Mouse (Mus musculus): ENCODE results near the gene Exosc1. TPM values are rescaled to one million over a fixed set of nuclear protein-coding genes. Genes with fewer than 3 reads are reported as not detected.

Exosc1 gene
- polyA plus RNA-seq, 1 experiment from 2014 or later: 57.4 TPM

DNA sequence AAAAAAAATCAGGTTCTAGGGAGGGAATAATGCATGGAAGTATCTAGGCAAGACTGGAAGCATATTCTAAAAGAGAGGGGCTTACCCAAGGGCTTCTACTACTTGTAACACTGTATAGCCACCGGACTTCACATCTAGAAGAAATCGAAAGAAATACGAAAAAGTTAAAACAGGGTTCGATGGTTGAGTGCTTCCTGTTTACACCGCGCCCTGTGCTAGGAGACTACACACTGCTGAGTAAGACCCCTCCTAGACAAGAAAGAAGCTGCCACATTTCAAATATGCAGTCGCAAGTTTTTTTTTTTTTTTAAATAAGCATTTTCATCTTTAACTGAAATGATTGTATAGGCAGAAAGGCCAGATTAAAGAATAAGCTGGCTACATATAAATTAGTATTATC is 36.4 kb upstream of the Exosc1 start:
- Histone ChIP-seq H3K9me3 (ENCODE audit: control insufficient read depth, low read length) (no peaks in the 10 kb centered on the region), H3K9ac (replicated peaks; ENCODE audit: low read length) (no peak overlapping the region), H3K4me1 (ENCODE audit: control insufficient read depth, insufficient read depth, low read length) (peaks cover 3% of the 10 kb centered on the region; the same call in 1 of the 2 replicates), H3K4me3 (replicated peaks; ENCODE audit: low read depth, low read length) (no peak overlapping the region), H3K4me2 (ENCODE audit: low read length) (no peak overlapping the region), H3K27ac (replicated peaks; ENCODE audit: low read depth, low read length) (no peak overlapping the region), H3K27me3 (ENCODE audit: control insufficient read depth, insufficient read depth, low read length) (no peaks in the 10 kb centered on the region), H3K36me3 (ENCODE audit: control insufficient read depth, insufficient read depth, low read length) (peaks cover 45% of the 10 kb centered on the region)
- ATAC-seq (ENCODE audit: low FRiP score, low TSS enrichment) (no peak), DNase-seq (no peak)
- 99% methylated on average over 7 of the region's 7 CpGs for WGBS

DNA sequence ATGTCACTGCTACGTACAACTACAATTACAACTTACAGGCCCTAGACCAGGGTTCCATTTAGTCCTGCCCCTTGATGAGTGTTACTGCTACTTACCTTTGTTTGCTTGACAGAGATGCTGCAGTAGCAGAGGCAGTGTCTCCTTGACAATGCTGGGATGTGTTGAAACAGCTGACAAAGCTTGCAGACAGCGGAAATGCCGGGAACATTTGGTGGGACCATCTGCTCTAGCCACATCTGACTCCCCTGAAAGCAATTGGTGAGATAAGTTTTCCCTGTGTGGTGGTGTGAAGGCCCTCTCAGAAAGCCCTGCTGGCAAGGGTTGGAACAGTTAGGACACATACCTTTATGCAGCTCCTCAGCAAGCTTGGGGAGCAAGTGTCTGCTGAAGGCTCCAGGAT is 20.4 kb upstream of the Exosc1 start:
- DNase-seq: no peak
- Histone ChIP-seq H3K9ac (replicated peaks; ENCODE audit: low read length) (no peak overlapping the region), H3K4me1 (ENCODE audit: control insufficient read depth, insufficient read depth, low read length) (no peaks in the 10 kb centered on the region), H3K27ac (replicated peaks; ENCODE audit: low read depth, low read length) (no peak overlapping the region), H3K36me3 (ENCODE audit: control insufficient read depth, insufficient read depth, low read length) (peaks cover 93% of the 10 kb centered on the region), H3K4me2 (ENCODE audit: low read length) (no peak overlapping the region), H3K9me3 (ENCODE audit: control insufficient read depth, low read length) (no peaks in the 10 kb centered on the region), H3K4me3 (replicated peaks; ENCODE audit: low read depth, low read length) (no peak overlapping the region), H3K27me3 (ENCODE audit: control insufficient read depth, insufficient read depth, low read length) (no peaks in the 10 kb centered on the region)
- WGBS: 97% methylated on average over 3 of the region's 3 CpGs
- ATAC-seq (ENCODE audit: low FRiP score, low TSS enrichment): no peak

DNA sequence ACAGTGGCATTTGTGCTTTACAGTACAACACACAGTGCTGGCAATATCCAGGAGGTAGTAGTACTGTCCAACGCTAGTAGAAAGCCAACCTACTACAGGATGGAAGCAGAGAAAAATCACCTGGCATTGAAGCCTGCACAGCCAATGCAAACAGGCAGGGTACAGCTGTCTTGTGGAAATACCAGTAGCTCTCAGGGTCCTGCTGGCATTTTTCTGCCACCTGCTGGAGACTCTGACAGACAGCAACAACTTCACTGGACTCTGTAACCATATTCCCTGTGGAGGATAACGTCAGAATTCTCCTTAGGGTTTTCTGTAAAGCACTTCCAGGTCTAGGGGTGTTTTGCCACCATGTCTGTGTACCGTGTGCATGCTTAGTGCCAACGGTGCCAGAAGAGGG is 19.1 kb upstream of the Exosc1 start:
- H3K9ac ChIP-seq (replicated peaks; ENCODE audit: low read length): no peak overlapping the region
- WGBS: 84% methylated on average over 4 of the region's 4 CpGs
- DNase-seq (peak; percentile 44), ATAC-seq (ENCODE audit: low FRiP score, low TSS enrichment) (no peak)
- H3K27ac ChIP-seq (replicated peaks; ENCODE audit: low read depth, low read length): no peak overlapping the region
- H3K4me2 ChIP-seq (ENCODE audit: low read length): no peak overlapping the region
- no peaks in the 10 kb centered on the region for H3K9me3 ChIP-seq (ENCODE audit: control insufficient read depth, low read length)
- no peaks in the 10 kb centered on the region for H3K4me1 ChIP-seq (ENCODE audit: control insufficient read depth, insufficient read depth, low read length)
- peaks cover 93% of the 10 kb centered on the region for H3K36me3 ChIP-seq (ENCODE audit: control insufficient read depth, insufficient read depth, low read length)
- H3K27me3 ChIP-seq (ENCODE audit: control insufficient read depth, insufficient read depth, low read length): no peaks in the 10 kb centered on the region
- no peak overlapping the region for H3K4me3 ChIP-seq (replicated peaks; ENCODE audit: low read depth, low read length)

DNA sequence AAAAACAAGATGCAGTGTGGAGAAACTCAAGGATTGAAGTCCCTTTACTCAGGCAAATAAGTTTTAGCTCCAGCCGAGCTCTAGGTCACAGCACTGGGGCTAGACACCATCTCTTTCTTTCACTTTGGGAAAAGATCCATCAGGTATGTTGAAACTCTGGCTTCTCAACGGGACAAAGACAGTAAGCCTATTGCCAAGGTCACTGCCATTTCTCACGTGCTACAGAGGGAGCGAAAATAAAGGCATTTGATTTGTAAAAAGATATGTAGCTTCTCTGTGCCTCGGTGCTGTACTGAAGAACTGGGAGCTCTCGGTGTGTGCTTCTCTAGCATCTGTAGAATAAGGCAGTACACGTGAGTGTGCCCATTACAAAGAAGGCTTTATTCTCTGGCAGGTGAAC is 10.6 kb upstream of the Exosc1 start:
- Histone ChIP-seq H3K9ac (replicated peaks; ENCODE audit: low read length) (no peak overlapping the region), H3K9me3 (ENCODE audit: control insufficient read depth, low read length) (no peaks in the 10 kb centered on the region), H3K36me3 (ENCODE audit: control insufficient read depth, insufficient read depth, low read length) (peaks cover 93% of the 10 kb centered on the region), H3K27ac (replicated peaks; ENCODE audit: low read depth, low read length) (no peak overlapping the region), H3K4me3 (replicated peaks; ENCODE audit: low read depth, low read length) (no peak overlapping the region), H3K4me2 (ENCODE audit: low read length) (no peak overlapping the region), H3K27me3 (ENCODE audit: control insufficient read depth, insufficient read depth, low read length) (no peaks in the 10 kb centered on the region), H3K4me1 (ENCODE audit: control insufficient read depth, insufficient read depth, low read length) (no peaks in the 10 kb centered on the region)
- ATAC-seq (ENCODE audit: low FRiP score, low TSS enrichment): no peak
- 92% methylated on average over 7 of the region's 7 CpGs for WGBS
- no peak for DNase-seq

DNA sequence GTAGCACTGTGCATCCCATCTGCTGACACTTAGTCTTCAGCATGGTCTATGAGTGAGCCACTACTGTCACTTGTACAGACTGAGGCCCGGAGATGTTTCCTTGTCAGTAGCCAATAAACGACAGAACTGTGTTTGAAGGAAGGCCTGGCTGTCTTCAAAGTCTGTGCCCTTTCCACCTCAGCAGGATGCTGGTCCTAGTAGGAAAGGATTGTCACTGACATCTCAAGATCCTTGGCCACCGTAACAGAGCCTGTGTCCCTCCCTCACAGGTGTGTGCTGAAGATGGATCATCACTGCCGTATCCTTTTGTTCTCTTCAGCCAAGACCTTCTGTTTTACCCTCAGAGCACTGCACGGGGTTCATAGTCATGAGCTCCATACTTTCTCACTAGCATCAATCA is 5.3 kb upstream of the Exosc1 start:
- H3K4me2 ChIP-seq (ENCODE audit: low read length): no peak overlapping the region
- no peaks in the 10 kb centered on the region for H3K27me3 ChIP-seq (ENCODE audit: control insufficient read depth, insufficient read depth, low read length)
- H3K36me3 ChIP-seq (ENCODE audit: control insufficient read depth, insufficient read depth, low read length): peaks cover 61% of the 10 kb centered on the region
- DNase-seq (no peak), ATAC-seq (ENCODE audit: low FRiP score, low TSS enrichment) (no peak)
- peaks cover 9% of the 10 kb centered on the region for H3K4me1 ChIP-seq (ENCODE audit: control insufficient read depth, insufficient read depth, low read length)
- WGBS: 97% methylated on average over 5 of the region's 5 CpGs
- no peaks in the 10 kb centered on the region for H3K9me3 ChIP-seq (ENCODE audit: control insufficient read depth, low read length)
- H3K27ac ChIP-seq (replicated peaks; ENCODE audit: low read depth, low read length): no peak overlapping the region
- H3K4me3 ChIP-seq (replicated peaks; ENCODE audit: low read depth, low read length): no peak overlapping the region
- no peak overlapping the region for H3K9ac ChIP-seq (replicated peaks; ENCODE audit: low read length)

DNA sequence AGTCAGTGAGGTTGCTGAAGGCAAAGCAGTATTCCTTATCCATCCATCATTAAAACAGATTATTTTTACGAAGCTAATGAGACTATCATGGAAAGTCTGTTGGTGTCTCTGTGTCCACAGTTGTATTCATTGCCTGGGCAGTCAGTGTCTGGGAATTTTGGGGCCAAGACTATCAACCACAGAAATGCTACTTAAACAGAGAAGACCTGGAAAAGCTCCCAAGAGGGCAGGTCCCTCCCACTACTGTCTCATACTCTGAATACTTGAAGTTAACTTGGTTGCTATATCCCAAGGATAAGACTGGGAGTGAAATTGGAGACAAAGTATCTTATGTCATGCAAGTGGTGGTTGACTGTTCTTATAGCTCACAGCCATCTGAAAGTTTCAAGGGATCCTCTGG is 2.7 kb upstream of the Exosc1 start:
- DNase-seq (no peak), ATAC-seq (ENCODE audit: low FRiP score, low TSS enrichment) (no peak)
- Histone ChIP-seq H3K9ac (replicated peaks; ENCODE audit: low read length) (no peak overlapping the region), H3K27me3 (ENCODE audit: control insufficient read depth, insufficient read depth, low read length) (no peaks in the 10 kb centered on the region), H3K4me1 (ENCODE audit: control insufficient read depth, insufficient read depth, low read length) (peaks cover 14% of the 10 kb centered on the region), H3K4me2 (ENCODE audit: low read length) (no peak overlapping the region), H3K36me3 (ENCODE audit: control insufficient read depth, insufficient read depth, low read length) (peaks cover 38% of the 10 kb centered on the region), H3K27ac (replicated peaks; ENCODE audit: low read depth, low read length) (no peak overlapping the region), H3K9me3 (ENCODE audit: control insufficient read depth, low read length) (no peaks in the 10 kb centered on the region), H3K4me3 (replicated peaks; ENCODE audit: low read depth, low read length) (no peak overlapping the region)
- 98% methylated on average over 1 of the region's 1 CpGs for WGBS

DNA sequence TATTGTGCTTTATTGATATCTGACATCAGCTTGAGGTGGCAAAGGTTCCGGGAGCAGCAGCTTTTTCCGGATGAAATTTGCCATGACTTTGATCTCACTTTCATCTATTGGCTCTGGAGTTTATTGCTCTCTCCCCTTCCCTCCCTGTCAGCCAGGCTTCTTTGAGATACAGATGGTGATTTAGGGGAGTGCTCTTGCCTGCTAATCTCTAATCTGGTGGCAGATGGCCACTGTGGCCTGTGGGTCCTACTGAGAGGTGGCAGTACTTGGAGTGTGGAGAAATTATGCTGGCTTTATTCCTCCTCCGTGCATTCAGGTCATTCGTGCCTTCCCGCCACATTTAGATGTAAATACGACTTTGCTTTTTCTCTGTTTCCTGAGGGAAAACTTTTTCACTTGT is 901 bp upstream of the Exosc1 start:
- 22% methylated on average over 6 of the region's 6 CpGs for WGBS
- H3K27me3 ChIP-seq (ENCODE audit: control insufficient read depth, insufficient read depth, low read length): no peaks in the 10 kb centered on the region
- H3K4me2 ChIP-seq (ENCODE audit: low read length): peak overlapping the region; percentile 85
- H3K4me1 ChIP-seq (ENCODE audit: control insufficient read depth, insufficient read depth, low read length): peaks cover 14% of the 10 kb centered on the region
- peak overlapping the region; percentile 88 for H3K4me3 ChIP-seq (replicated peaks; ENCODE audit: low read depth, low read length)
- DNase-seq: peak; percentile 13
- H3K9ac ChIP-seq (replicated peaks; ENCODE audit: low read length): peak overlapping the region; percentile 75
- no peaks in the 10 kb centered on the region for H3K9me3 ChIP-seq (ENCODE audit: control insufficient read depth, low read length)
- ATAC-seq (ENCODE audit: low FRiP score, low TSS enrichment): no peak
- peaks cover 28% of the 10 kb centered on the region for H3K36me3 ChIP-seq (ENCODE audit: control insufficient read depth, insufficient read depth, low read length)
- no peak overlapping the region; the same call in 1 of the 2 replicates for H3K27ac ChIP-seq (replicated peaks; ENCODE audit: low read depth, low read length)

DNA sequence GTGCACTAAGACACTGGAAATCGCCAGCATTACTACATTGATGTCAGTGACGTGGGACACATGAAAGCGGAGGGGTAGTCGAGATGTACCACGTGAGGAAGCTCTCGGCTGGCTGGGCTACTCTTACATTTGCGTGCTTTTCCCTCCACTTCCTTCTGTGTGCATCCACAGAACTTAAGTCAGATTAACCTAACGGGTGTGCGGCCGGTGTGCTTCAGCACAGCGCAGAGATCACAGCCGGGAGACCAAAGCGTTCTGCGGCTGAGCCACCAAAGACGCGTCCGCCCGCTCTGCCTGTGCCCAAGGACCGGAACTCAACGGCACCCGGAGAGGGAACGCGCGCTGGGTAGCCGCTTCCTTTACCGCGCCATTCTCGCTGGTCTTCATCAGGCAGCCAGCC is 537 bp downstream of the Exosc1 start:
- peak overlapping the region; percentile 91 for H3K4me2 ChIP-seq (ENCODE audit: low read length)
- no peak for DNase-seq
- H3K27ac ChIP-seq (replicated peaks; ENCODE audit: low read depth, low read length): peak overlapping the region; percentile 55
- peak; percentile 6; the same call in 1 of the 2 replicates for ATAC-seq (ENCODE audit: low FRiP score, low TSS enrichment)
- peaks cover 14% of the 10 kb centered on the region for H3K4me1 ChIP-seq (ENCODE audit: control insufficient read depth, insufficient read depth, low read length)
- no peaks in the 10 kb centered on the region for H3K27me3 ChIP-seq (ENCODE audit: control insufficient read depth, insufficient read depth, low read length)
- peaks cover 28% of the 10 kb centered on the region for H3K36me3 ChIP-seq (ENCODE audit: control insufficient read depth, insufficient read depth, low read length)
- WGBS: under 1% methylated on average over 28 of the region's 28 CpGs
- H3K9ac ChIP-seq (replicated peaks; ENCODE audit: low read length): peak overlapping the region; percentile 75
- H3K4me3 ChIP-seq (replicated peaks; ENCODE audit: low read depth, low read length): peak overlapping the region; percentile 88
- H3K9me3 ChIP-seq (ENCODE audit: control insufficient read depth, low read length): no peaks in the 10 kb centered on the region

DNA sequence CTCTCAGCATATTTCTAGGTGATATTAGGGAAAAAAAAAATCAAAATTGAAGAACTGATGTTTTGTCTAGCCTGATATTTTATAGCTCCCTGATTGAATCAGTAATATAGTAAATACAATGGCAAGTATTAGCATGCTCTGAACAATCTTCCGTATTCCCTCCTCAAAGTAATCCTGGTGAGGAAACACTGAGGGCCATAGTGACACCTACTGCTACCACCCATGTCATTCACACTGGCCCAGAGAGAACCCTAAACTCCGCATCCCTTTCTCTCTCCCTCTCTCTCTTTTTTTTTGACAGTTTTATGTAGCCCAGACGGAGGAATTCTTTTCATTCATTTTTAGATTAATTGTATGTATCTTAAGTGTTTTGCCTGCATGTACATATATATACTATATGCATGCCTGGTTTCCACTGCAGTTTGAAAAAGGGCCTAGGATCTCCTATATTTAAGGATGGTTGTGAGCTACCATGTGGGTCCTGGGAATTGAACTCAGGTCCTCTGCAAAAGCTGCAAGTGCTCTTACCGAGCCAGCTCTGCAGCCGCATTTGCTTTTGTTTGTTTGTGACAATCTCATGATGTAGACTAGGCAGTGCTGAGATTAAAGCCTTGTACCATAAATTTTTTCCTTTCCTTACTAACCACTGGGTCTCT is 12.7 kb downstream of the Exosc1 start:
- Histone ChIP-seq H3K4me3 (replicated peaks; ENCODE audit: low read depth, low read length) (no peak overlapping the region), H3K27ac (replicated peaks; ENCODE audit: low read depth, low read length) (no peak overlapping the region), H3K9ac (replicated peaks; ENCODE audit: low read length) (no peak overlapping the region), H3K4me2 (ENCODE audit: low read length) (no peak overlapping the region), H3K36me3 (ENCODE audit: control insufficient read depth, insufficient read depth, low read length) (peaks cover 73% of the 10 kb centered on the region), H3K4me1 (ENCODE audit: control insufficient read depth, insufficient read depth, low read length) (no peaks in the 10 kb centered on the region), H3K27me3 (ENCODE audit: control insufficient read depth, insufficient read depth, low read length) (no peaks in the 10 kb centered on the region), H3K9me3 (ENCODE audit: control insufficient read depth, low read length) (no peaks in the 10 kb centered on the region)
- DNase-seq: no peak
- WGBS: 75% methylated on average over 5 of the region's 5 CpGs
- no peak for ATAC-seq (ENCODE audit: low FRiP score, low TSS enrichment)
